Mouse (Mus musculus): ENCODE data around the gene Mettl21e. TPM values are rescaled to one million over a fixed set of nuclear protein-coding genes. Genes with fewer than 3 reads are reported as not detected.

The Mettl21e gene
- total RNA-seq, 2 experiments from 2014 or later = 0.08 TPM; not detected in 1

Other genes starting within 250 kb of the Mettl21e start
- not detected for gene Mettl21c, start 198.9 kb downstream of the Mettl21e start, total RNA-seq (2021)
- gene Gm8251, start 157.0 kb downstream of the Mettl21e start, total RNA-seq (2021) = not detected
- gene Tex30, start 116.5 kb downstream of the Mettl21e start, total RNA-seq (2021) = 1 to 10 TPM; 5.3 to 8.0 TPM
- gene Kdelc1, start 100.2 kb downstream of the Mettl21e start, total RNA-seq (2021) = 10 to 100 TPM; 23.0 to 24.9 TPM
- gene Bivm, start 100.0 kb downstream of the Mettl21e start, total RNA-seq (2021) = 10 to 100 TPM in 1 of 2 experiments, 1 to 10 TPM in 1; 10.0 to 11.3 TPM
- gene Ercc5, start 71.2 kb downstream of the Mettl21e start, total RNA-seq (2021) = 10 to 100 TPM; 16.0 to 19.4 TPM